Mouse (Mus musculus) limb, embryonic 13.5 days (tissue): ENCODE measurements around the gene Pitpnb. TPM values are rescaled to one million over a fixed set of nuclear protein-coding genes. Genes with fewer than 3 reads are reported as not detected.
A peak's percentile ranks its signal among the peaks of the same experiment; 100 is the strongest.

ENCODE experiments used
- ATAC-seq: fragments of 200-750 bp; cut with Nextera tagmentation; 2 replicates; pipeline ENCODE4 v1.8.0; 2017; ENCODE audit warnings: low read depth, moderate number of reproducible peaks, moderate TSS enrichment; ENCODE audit not compliant: low FRiP score
- H3K27ac ChIP-seq: fragments of 300-500 bp; sonication (generic); 2 replicates; pipeline ENCODE4 v1.5.1; 2015; ENCODE audit warnings: inconsistent platforms, mild to moderate bottlenecking, moderate library complexity
- H3K27me3 ChIP-seq: fragments of 300-500 bp; sonication (generic); 2 replicates; pipeline ENCODE4 v1.6.1; 2015; ENCODE audit warnings: mild to moderate bottlenecking, inconsistent platforms
- H3K36me3 ChIP-seq: fragments of 300-500 bp; sonication (generic); 2 replicates; pipeline ENCODE4 v1.6.1; 2015; ENCODE audit warnings: inconsistent platforms, mild to moderate bottlenecking, moderate library complexity
- H3K4me1 ChIP-seq: fragments of 300-500 bp; sonication (generic); 2 replicates; pipeline ENCODE4 v1.6.1; 2015; ENCODE audit warnings: inconsistent platforms
- H3K4me2 ChIP-seq: fragments of 300-500 bp; sonication (generic); replicated peaks from 2 replicates; pipeline ENCODE4 v1.6.1; 2015; ENCODE audit warnings: inconsistent platforms, mild to moderate bottlenecking, moderate library complexity
- H3K4me3 ChIP-seq: fragments of 300-500 bp; sonication (generic); 2 replicates; pipeline ENCODE4 v1.5.1; 2015; ENCODE audit warnings: moderate library complexity, mild to moderate bottlenecking, inconsistent platforms
- H3K9ac ChIP-seq: fragments of 300-500 bp; sonication (generic); 2 replicates; pipeline ENCODE4 v1.6.1; 2015; ENCODE audit warnings: mild to moderate bottlenecking, inconsistent platforms
- H3K9me3 ChIP-seq: fragments of 300-500 bp; sonication (generic); 2 replicates; pipeline ENCODE4 v1.6.1; 2016; ENCODE audit warnings: inconsistent platforms
- WGBS: fragments of 180-500 bp; shearing (Covaris S2); methylation state at CpG from one replicate; pipeline ENCODE4 v1.1.7; 2015; 5-methylcytosine and 5-hydroxymethylcytosine counted together
- polyA plus RNA-seq: library from polyadenylated mRNA; unstranded; fragments of >200 nt; fragmentation: Nextera tagmentation; extraction: Ambion mirVana; gene quantifications from 2 replicates; pipeline ENCODE4 v1.2.1, GENCODE M21; 2015

Gene Pitpnb
- 114 and 116 TPM in 2 replicates for polyA plus RNA-seq

- WGBS, result under 1% methylated on average over 77 of the region's 78 CpGs
Measured at GRCm38 (mm10) chr5:111330417-111331098, at the start of gene Pitpnb. TSS of gene Pitpnb (plus strand) at chr5:111330763.

GRCm38 (mm10) chr5:111284420-111285175 lies 46.0 kb upstream of the Pitpnb start:
- H3K36me3 ChIP-seq, result peaks cover 90% of the 10 kb centered on the region
- no peak overlapping the region for H3K4me3 ChIP-seq
- no peak for ATAC-seq
- peaks cover 14% of the 10 kb centered on the region; the same call in 1 of the 2 replicates for H3K4me1 ChIP-seq
- no peaks in the 10 kb centered on the region for H3K9me3 ChIP-seq
- H3K4me2 ChIP-seq, result no peak overlapping the region
- no peak overlapping the region for H3K9ac ChIP-seq
- 84% methylated on average over 19 of the region's 19 CpGs for WGBS
- no peak overlapping the region for H3K27ac ChIP-seq
- no peaks in the 10 kb centered on the region for H3K27me3 ChIP-seq

More at GRCm38 (mm10) chr5:111330417-111331098, at the start of gene Pitpnb:
- H3K4me1 ChIP-seq, result peaks cover 19% of the 10 kb centered on the region
- no peaks in the 10 kb centered on the region for H3K27me3 ChIP-seq
- 0 out of 2 replicates have a peak, but pooled peaks cover 3% of the 10 kb centered on the region for H3K9me3 ChIP-seq
- peak; percentile 98 for ATAC-seq
- H3K36me3 ChIP-seq, result peaks cover 23% of the 10 kb centered on the region
- H3K27ac ChIP-seq, result peak within 1 kb of the TSS; percentile 74
- peak within 1 kb of the TSS; percentile 95 for H3K4me3 ChIP-seq
- H3K9ac ChIP-seq, result peak within 1 kb of the TSS; percentile 95
- H3K4me2 ChIP-seq, result peak within 1 kb of the TSS; percentile 78

DNA sequence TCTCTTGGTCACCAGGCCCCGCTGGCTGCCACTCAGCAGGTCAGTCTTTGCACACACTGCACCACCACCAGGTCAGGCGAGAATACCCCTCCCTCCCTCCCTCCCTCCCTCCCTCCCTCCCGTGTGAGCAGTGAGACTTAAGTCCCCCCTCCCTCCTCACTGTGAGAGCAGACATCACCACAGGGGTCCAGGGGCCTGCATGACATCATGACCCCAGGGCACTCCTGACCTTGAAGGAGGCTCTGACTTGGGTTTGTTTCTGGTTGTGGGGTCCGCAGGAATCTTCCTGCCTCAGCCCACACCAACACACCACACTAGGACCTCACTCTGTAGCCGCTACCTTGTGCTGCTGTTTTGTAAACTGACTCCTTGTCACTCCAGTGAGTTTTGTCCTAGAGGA lies 43.0 kb upstream of the Pitpnb start:
- ATAC-seq, result no peak
- WGBS, result 69% methylated on average over 5 of the region's 5 CpGs
- H3K9ac ChIP-seq, result no peak overlapping the region
- H3K36me3 ChIP-seq, result peaks cover 62% of the 10 kb centered on the region
- H3K4me2 ChIP-seq, result no peak overlapping the region
- no peaks in the 10 kb centered on the region for H3K9me3 ChIP-seq
- H3K4me1 ChIP-seq, result peaks cover 27% of the 10 kb centered on the region
- no peaks in the 10 kb centered on the region for H3K27me3 ChIP-seq
- no peak overlapping the region for H3K4me3 ChIP-seq
- H3K27ac ChIP-seq, result no peak overlapping the region

DNA sequence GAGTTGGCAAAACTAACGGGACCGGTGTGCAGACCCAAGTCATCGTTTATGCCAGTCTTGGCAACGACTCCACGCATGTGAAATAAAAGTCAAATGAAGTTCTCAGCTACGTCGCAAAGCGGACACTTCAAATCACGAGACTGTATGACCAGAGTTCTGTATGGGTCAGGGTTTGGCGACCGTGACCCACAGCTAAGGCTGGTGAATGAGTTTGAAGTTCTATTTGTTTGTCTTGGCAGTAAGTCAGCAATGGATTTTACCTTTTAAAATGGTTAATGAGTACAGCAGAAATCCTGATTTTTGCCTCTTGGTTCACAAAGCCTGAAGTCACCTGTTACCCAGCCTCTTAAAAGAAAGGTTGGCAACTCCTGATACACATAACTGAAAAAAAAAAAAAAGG lies 42.1 kb upstream of the Pitpnb start:
- Histone ChIP-seq H3K27me3 (no peaks in the 10 kb centered on the region), H3K27ac (no peak overlapping the region), H3K4me1 (peaks cover 27% of the 10 kb centered on the region), H3K4me2 (no peak overlapping the region), H3K4me3 (no peak overlapping the region), H3K9ac (no peak overlapping the region), H3K36me3 (peaks cover 53% of the 10 kb centered on the region), H3K9me3 (no peaks in the 10 kb centered on the region)
- 79% methylated on average over 11 of the region's 11 CpGs for WGBS
- ATAC-seq, result no peak

GRCm38 (mm10) chr5:111290071-111290470 lies 40.5 kb upstream of the Pitpnb start:
- Histone ChIP-seq H3K9ac (no peak overlapping the region), H3K27me3 (no peaks in the 10 kb centered on the region), H3K27ac (peak overlapping the region; percentile 33; the same call in 1 of the 2 replicates), H3K4me3 (no peak overlapping the region), H3K9me3 (no peaks in the 10 kb centered on the region), H3K4me1 (peaks cover 27% of the 10 kb centered on the region), H3K4me2 (no peak overlapping the region), H3K36me3 (peaks cover 37% of the 10 kb centered on the region)
- WGBS, result 74% methylated on average over 11 of the region's 11 CpGs
- no peak for ATAC-seq

GRCm38 (mm10) chr5:111291639-111292038 lies 38.9 kb upstream of the Pitpnb start:
- Histone ChIP-seq H3K4me1 (peaks cover 27% of the 10 kb centered on the region), H3K36me3 (peaks cover 22% of the 10 kb centered on the region), H3K9ac (no peak overlapping the region), H3K4me3 (no peak overlapping the region), H3K9me3 (no peaks in the 10 kb centered on the region), H3K27ac (no peak overlapping the region), H3K4me2 (peak overlapping the region; percentile 30; the same call in 1 of the 2 replicates), H3K27me3 (no peaks in the 10 kb centered on the region)
- peak; percentile 66; the same call in 1 of the 2 replicates for ATAC-seq
- 43% methylated on average over 10 of the region's 10 CpGs for WGBS

GRCm38 (mm10) chr5:111297801-111298200 lies 32.8 kb upstream of the Pitpnb start:
- H3K4me1 ChIP-seq, result no peaks in the 10 kb centered on the region
- no peak overlapping the region for H3K4me3 ChIP-seq
- no peak overlapping the region for H3K4me2 ChIP-seq
- ATAC-seq, result no peak
- 62% methylated on average over 5 of the region's 5 CpGs for WGBS
- no peaks in the 10 kb centered on the region for H3K9me3 ChIP-seq
- H3K27me3 ChIP-seq, result no peaks in the 10 kb centered on the region
- H3K27ac ChIP-seq, result no peak overlapping the region
- no peaks in the 10 kb centered on the region for H3K36me3 ChIP-seq
- no peak overlapping the region for H3K9ac ChIP-seq

GRCm38 (mm10) chr5:111298706-111299105 lies 31.9 kb upstream of the Pitpnb start:
- no peak overlapping the region for H3K27ac ChIP-seq
- no peaks in the 10 kb centered on the region for H3K36me3 ChIP-seq
- no peaks in the 10 kb centered on the region for H3K27me3 ChIP-seq
- H3K4me3 ChIP-seq, result no peak overlapping the region
- peaks cover 8% of the 10 kb centered on the region for H3K4me1 ChIP-seq
- H3K9ac ChIP-seq, result no peak overlapping the region
- H3K4me2 ChIP-seq, result no peak overlapping the region
- H3K9me3 ChIP-seq, result no peaks in the 10 kb centered on the region
- ATAC-seq, result no peak
- WGBS, result 49% methylated on average over 7 of the region's 7 CpGs

DNA sequence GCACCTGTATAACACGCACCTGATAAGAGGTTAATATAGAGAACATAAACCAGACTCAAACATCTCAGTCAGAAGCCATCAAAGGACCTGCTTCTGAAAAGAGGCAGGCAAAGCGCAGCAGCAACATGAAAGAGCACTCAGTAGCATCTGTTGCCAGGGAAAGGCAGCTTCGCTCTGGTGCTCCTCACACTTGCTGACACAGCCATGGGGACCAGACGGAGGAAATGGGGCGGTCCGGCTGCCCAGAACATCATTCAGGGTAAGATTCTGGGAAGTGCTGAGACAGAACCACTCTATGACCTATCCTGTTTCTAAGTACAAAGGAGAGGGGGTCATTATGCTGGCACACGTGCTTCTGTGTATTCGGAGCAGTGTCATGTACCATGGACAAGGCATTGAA lies 29.8 kb upstream of the Pitpnb start:
- H3K36me3 ChIP-seq, result no peaks in the 10 kb centered on the region
- H3K4me2 ChIP-seq, result no peak overlapping the region
- no peak for ATAC-seq
- H3K9ac ChIP-seq, result no peak overlapping the region
- H3K4me3 ChIP-seq, result no peak overlapping the region
- no peaks in the 10 kb centered on the region for H3K27me3 ChIP-seq
- no peak overlapping the region for H3K27ac ChIP-seq
- peaks cover 6% of the 10 kb centered on the region for H3K9me3 ChIP-seq
- WGBS, result 68% methylated on average over 8 of the region's 8 CpGs
- peaks cover 11% of the 10 kb centered on the region for H3K4me1 ChIP-seq

GRCm38 (mm10) chr5:111301736-111302135 lies 28.8 kb upstream of the Pitpnb start:
- Histone ChIP-seq H3K4me3 (no peak overlapping the region), H3K9ac (no peak overlapping the region), H3K27ac (no peak overlapping the region), H3K4me1 (peaks cover 11% of the 10 kb centered on the region), H3K36me3 (no peaks in the 10 kb centered on the region), H3K27me3 (no peaks in the 10 kb centered on the region), H3K9me3 (peaks cover 6% of the 10 kb centered on the region), H3K4me2 (no peak overlapping the region)
- ATAC-seq, result no peak
- 76% methylated on average over 7 of the region's 7 CpGs for WGBS

- H3K4me3 ChIP-seq, result no peak overlapping the region
- no peak for ATAC-seq
- H3K9ac ChIP-seq, result no peak overlapping the region
- no peak overlapping the region for H3K27ac ChIP-seq
- no peaks in the 10 kb centered on the region for H3K27me3 ChIP-seq
- H3K4me2 ChIP-seq, result no peak overlapping the region
- 89% methylated on average over 3 of the region's 3 CpGs for WGBS
- peaks cover 6% of the 10 kb centered on the region for H3K9me3 ChIP-seq
- H3K36me3 ChIP-seq, result no peaks in the 10 kb centered on the region
- peaks cover 11% of the 10 kb centered on the region for H3K4me1 ChIP-seq
Measured at GRCm38 (mm10) chr5:111304730-111305129, 25.8 kb upstream of the Pitpnb start.

DNA sequence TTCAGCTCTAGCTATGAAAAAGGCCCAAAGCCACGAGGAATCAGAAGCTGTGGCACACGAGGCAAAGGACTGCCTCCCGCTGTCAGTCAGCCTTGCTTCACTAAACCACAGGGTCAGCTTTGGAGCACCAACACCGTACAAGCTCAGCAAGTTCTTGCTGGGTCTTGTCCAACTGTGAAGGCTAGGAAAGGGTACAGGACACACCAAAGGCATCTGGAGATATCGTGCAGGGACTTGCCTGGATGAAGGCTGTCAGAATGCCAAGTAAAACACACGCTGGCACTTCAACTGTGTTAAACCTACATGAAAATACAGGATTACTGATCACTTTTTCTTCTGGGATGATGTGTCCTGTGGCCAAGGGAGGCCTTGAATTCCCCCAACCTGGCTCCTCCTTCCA lies 20.4 kb upstream of the Pitpnb start:
- no peak overlapping the region for H3K4me3 ChIP-seq
- H3K9me3 ChIP-seq, result peaks cover 12% of the 10 kb centered on the region
- no peak overlapping the region for H3K27ac ChIP-seq
- no peak for ATAC-seq
- no peak overlapping the region for H3K9ac ChIP-seq
- H3K27me3 ChIP-seq, result no peaks in the 10 kb centered on the region
- 75% methylated on average over 6 of the region's 6 CpGs for WGBS
- no peaks in the 10 kb centered on the region for H3K4me1 ChIP-seq
- H3K36me3 ChIP-seq, result no peaks in the 10 kb centered on the region
- no peak overlapping the region for H3K4me2 ChIP-seq
